Mouse (Mus musculus) liver (tissue): ENCODE measurements at regions not wholly inside any gene's neighbourhood (a gene's known extent, or its start where the extent isn't known, plus 50 kb on each side); places are given as distances from the start of the nearest gene placed in this dataset.
"Not testable (repeated sequence)": the region's sequence is repeated elsewhere in the genome, so short reads cannot be mapped to it uniquely, and the experiment has no call there.

ENCODE experiments used
- DNase-seq: peaks from one replicate; pipeline ENCODE4 v3.0.0-alpha.2; 2020; ENCODE audit warnings: mixed read lengths

- DNase-seq = not testable (repeated sequence)
Observed at GRCm38 (mm10) chr1:14688041-14688440, 1405.1 kb downstream of the 4930444P10Rik start.

- no peak for DNase-seq
Observed at GRCm38 (mm10) chr1:14686172-14686571, 1407.0 kb downstream of the 4930444P10Rik start.

GRCm38 (mm10) chr1:14680443-14680842, 1412.7 kb downstream of the 4930444P10Rik start:
- DNase-seq = no peak

GRCm38 (mm10) chr1:14672393-14672999, 1420.6 kb downstream of the 4930444P10Rik start:
- no peak for DNase-seq

- DNase-seq = no peak
Observed at GRCm38 (mm10) chr1:14662706-14663312, 1430.3 kb downstream of the 4930444P10Rik start.

GRCm38 (mm10) chr1:14661854-14662253, 1431.3 kb downstream of the 4930444P10Rik start:
- DNase-seq = no peak

- DNase-seq = no peak
Observed at GRCm38 (mm10) chr1:14650346-14650745, 1442.8 kb downstream of the 4930444P10Rik start.

GRCm38 (mm10) chr1:14635642-14636263, 1457.4 kb downstream of the 4930444P10Rik start:
- DNase-seq = peak; percentile 4

- no peak for DNase-seq
Observed at GRCm38 (mm10) chr1:14631994-14632393, 1461.1 kb downstream of the 4930444P10Rik start.

GRCm38 (mm10) chr1:14627204-14627603, 1465.9 kb downstream of the 4930444P10Rik start:
- DNase-seq = no peak

- DNase-seq = no peak
Observed at GRCm38 (mm10) chr1:14626685-14627084, 1466.4 kb downstream of the 4930444P10Rik start.

GRCm38 (mm10) chr1:14620922-14621430, 1472.1 kb downstream of the 4930444P10Rik start:
- DNase-seq = no peak

GRCm38 (mm10) chr1:14613232-14613894, 1479.8 kb downstream of the 4930444P10Rik start:
- DNase-seq = no peak

GRCm38 (mm10) chr1:14609054-14609453, 1484.1 kb downstream of the 4930444P10Rik start:
- no peak for DNase-seq

GRCm38 (mm10) chr1:14595961-14596360, 1497.2 kb downstream of the 4930444P10Rik start:
- no peak for DNase-seq

- no peak for DNase-seq
Observed at GRCm38 (mm10) chr1:14589905-14590304, 1503.2 kb downstream of the 4930444P10Rik start.

- DNase-seq = no peak
Observed at GRCm38 (mm10) chr1:14579376-14579775, 1513.7 kb downstream of the 4930444P10Rik start.

- DNase-seq = no peak
Observed at GRCm38 (mm10) chr1:14576263-14576662, 1516.9 kb downstream of the 4930444P10Rik start.

- DNase-seq = no peak
Observed at GRCm38 (mm10) chr1:14570562-14570981, 1522.6 kb downstream of the 4930444P10Rik start.

GRCm38 (mm10) chr1:14570113-14570512, 1523.0 kb downstream of the 4930444P10Rik start:
- DNase-seq = no peak

- DNase-seq = no peak
Observed at GRCm38 (mm10) chr1:14567006-14567405, 1526.1 kb downstream of the 4930444P10Rik start.

- DNase-seq = no peak
Observed at GRCm38 (mm10) chr1:14566386-14566785, 1526.7 kb downstream of the 4930444P10Rik start.
